Comparison of ENCODE assay signal across 22 mouse cellular contexts in the genomic region with DNA sequence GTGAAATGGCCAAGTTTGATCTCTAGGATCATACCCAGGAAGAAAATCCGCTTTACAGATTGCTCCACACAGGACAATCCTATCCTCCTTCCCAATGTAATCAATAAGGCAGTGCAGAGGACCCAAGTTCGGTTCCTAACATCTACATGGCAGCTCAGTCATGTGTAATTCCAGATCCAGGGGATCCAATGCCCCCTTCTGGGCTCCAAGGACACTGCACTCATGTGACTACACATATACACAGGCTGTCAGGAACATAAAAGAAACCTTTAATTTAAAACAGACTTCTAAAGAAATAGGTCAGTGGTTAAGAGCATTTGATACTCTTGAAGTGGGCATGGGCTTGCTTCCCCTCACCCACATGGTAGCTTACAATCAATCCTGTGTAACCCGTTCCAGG. TPM values are rescaled to one million over a fixed set of nuclear protein-coding genes. Genes with fewer than 3 reads are reported as not detected.
A peak's percentile ranks its signal among the peaks of the same experiment; 100 is the strongest.
DNase-seq lines count a peak whose midpoint lies in the region; ATAC-seq and TF ChIP-seq lines count a peak whose summit lies in the region.
"Had no signal": no experiment of that assay in that cellular context is flagged by ENCODE, and none has a peak within 500 bp of the region (broad histone marks: within the 10 kb centered on the region; RNA-seq: fewer than 3 reads in every experiment).

No protein-coding gene starts in this region.

- H3K9me3 ChIP-seq in heart, postnatal 0 days (replicated peaks; ENCODE audit: control insufficient read depth, low read length): no peaks in the 10 kb centered on the region
- H3K9me3 ChIP-seq in liver, embryonic 14.5 days (ENCODE audit: control insufficient read depth, low read length): no peaks in the 10 kb centered on the region
- H3K9me3 ChIP-seq: intestine, embryonic 15.5 days; midbrain, embryonic 15.5 days had no signal

- H3K4me1 ChIP-seq in heart, postnatal 0 days (ENCODE audit: control insufficient read depth, insufficient read depth): peaks cover 9% of the 10 kb centered on the region; the same call in 1 of the 2 replicates
- no peaks in the 10 kb centered on the region for H3K4me1 ChIP-seq in liver, embryonic 14.5 days (replicated peaks; ENCODE audit: control insufficient read depth in 2 of 2, insufficient read depth in 2 of 2, low read length in 1 of 2)
- H3K4me1 ChIP-seq: intestine, embryonic 15.5 days; midbrain, embryonic 15.5 days had no signal

- H3K27ac ChIP-seq in heart, postnatal 0 days (ENCODE audit: low read depth): no peak overlapping the region
- H3K27ac ChIP-seq in liver, embryonic 14.5 days: no peak overlapping the region
- H3K27ac ChIP-seq: intestine, embryonic 15.5 days; midbrain, embryonic 15.5 days had no signal

- TF ChIP-seq CTCF in heart, postnatal 0 days (IDR thresholded peaks at IDR 0.05; ENCODE audit: low read depth): peak; percentile 17; the same call in 1 of the 2 replicates
- TF ChIP-seq CTCF in liver, embryonic 14.5 days (IDR thresholded peaks at IDR 0.05; ENCODE audit: low read depth): peak; percentile 39

- no peaks in the 10 kb centered on the region for H3K27me3 ChIP-seq in heart, postnatal 0 days (ENCODE audit: control insufficient read depth, insufficient read depth, low read length)
- no peaks in the 10 kb centered on the region for H3K27me3 ChIP-seq in liver, embryonic 14.5 days (ENCODE audit: control insufficient read depth, insufficient read depth, low read length)
- H3K27me3 ChIP-seq: intestine, embryonic 15.5 days; midbrain, embryonic 15.5 days; Patski had no signal

- no peak for TF ChIP-seq EP300 in heart, postnatal 0 days (IDR thresholded peaks at IDR 0.05; ENCODE audit: low read depth)
- no peak for TF ChIP-seq EP300 in liver, embryonic 14.5 days (IDR thresholded peaks at IDR 0.05; ENCODE audit: low read depth)

- no peak overlapping the region for H3K4me3 ChIP-seq in heart, postnatal 0 days (ENCODE audit: low read depth, low read length)
- H3K4me3 ChIP-seq in liver, embryonic 14.5 days (ENCODE audit: insufficient read depth in 1 of 2, low read depth in 2 of 2, low read length in 2 of 2): no peak overlapping the region
- H3K4me3 ChIP-seq: erythroblast, embryonic 14.5 days; intestine, embryonic 15.5 days; midbrain, embryonic 15.5 days had no signal

- WGBS in heart, postnatal 0 days: 92% methylated on average over 3 of the region's 3 CpGs
- WGBS in liver, embryonic 14.5 days (ENCODE audit: insufficient replicate concordance): 89% methylated on average over 3 of the region's 3 CpGs

- no peak overlapping the region for H3K9ac ChIP-seq in heart, postnatal 0 days (replicated peaks; ENCODE audit: low read depth, low read length)
- H3K9ac ChIP-seq in liver, embryonic 14.5 days (replicated peaks): no peak overlapping the region
- H3K9ac ChIP-seq: intestine, embryonic 15.5 days; midbrain, embryonic 15.5 days had no signal

- H3K36me3 ChIP-seq in heart, postnatal 0 days (replicated peaks; ENCODE audit: control insufficient read depth, insufficient read depth, low read length): peaks cover 100% of the 10 kb centered on the region
- peaks cover 95% of the 10 kb centered on the region for H3K36me3 ChIP-seq in liver, embryonic 14.5 days (replicated peaks; ENCODE audit: control insufficient read depth, insufficient read depth, low read depth)

- no peak overlapping the region for H3K4me2 ChIP-seq in heart, postnatal 0 days (ENCODE audit: low read depth, low read length)
- no peak overlapping the region for H3K4me2 ChIP-seq in liver, embryonic 14.5 days (ENCODE audit: low read depth)
- H3K4me2 ChIP-seq: heart, embryonic 11.5 days; intestine, embryonic 15.5 days; midbrain, embryonic 15.5 days had no signal

- no peak for DNase-seq in heart, postnatal 0 days (ENCODE audit: low spot score)
- DNase-seq in heart, adult 8-10 months (ENCODE audit: low spot score): no peak
- DNase-seq in liver, embryonic 14.5 days (ENCODE audit: low read depth in 3 of 3, low spot score in 3 of 3): no peak
- no peak for DNase-seq in liver
- peak; percentile 48 for DNase-seq in NIH3T3 (ENCODE audit: low read depth)
- DNase-seq in retina, embryonic 14.5 days (ENCODE audit: low spot score): no peak
- DNase-seq: cerebellum, adult 11-12 months; gastrocnemius, postnatal 25 days; heart, postnatal 4 days; kidney, postnatal 36 days; right cerebral cortex, postnatal 4 days; thymus, adult 18-20 months had no signal

- no peak for ATAC-seq in heart, postnatal 0 days (ENCODE audit: insufficient read depth, low read depth)
- no peak for ATAC-seq in liver, embryonic 14.5 days (ENCODE audit: insufficient read depth)
- peak; percentile 60 for ATAC-seq in megakaryocyte progenitor cell, adult 5-6 weeks (replicated peaks; ENCODE audit: poor library complexity)
- ATAC-seq: intestine, embryonic 15.5 days; midbrain, embryonic 15.5 days; Patski had no signal

RNA-seq across cellular contexts. Expression of a gene that starts 9.5 kb away (rescaled TPM):
- 141 and 162 TPM in 2 replicates for total RNA-seq in heart, postnatal 0 days (2014; rRNA removed; ENCODE audit: low replicate concordance)
- polyA plus RNA-seq in heart, postnatal 0 days (2015; fragmentation: Nextera tagmentation; extraction: Ambion mirVana): 79.7 and 80.3 TPM in 2 replicates
- 100 to 1,000 TPM in 1 of 4 experiments, 10 to 100 TPM in 3; 68.3 to 107 (median 86.7) TPM for total RNA-seq in heart, adult 8-10 months (2022)
- polyA plus RNA-seq in liver, embryonic 14.5 days (2012; rRNA removed): 132 and 203 TPM in 2 replicates
- 28.0 and 28.8 TPM in 2 replicates for polyA plus RNA-seq in liver, embryonic 14.5 days (2014; fragmentation: Nextera tagmentation; extraction: Ambion mirVana)
- total RNA-seq in megakaryocyte progenitor cell, adult 5-6 weeks (2015): 105 and 107 TPM in 2 replicates
- 387 and 490 TPM in 2 replicates for total RNA-seq in megakaryocyte progenitor cell, adult 5-6 weeks (2017)

RNA-seq across cellular contexts. Expression of a gene that starts 15.7 kb away (rescaled TPM):
- 0.46 TPM in 1 of 2 replicates, not detected in the other for total RNA-seq in heart, postnatal 0 days (2014; rRNA removed; ENCODE audit: low replicate concordance)
- 2.2 and 2.3 TPM in 2 replicates for polyA plus RNA-seq in heart, postnatal 0 days (2015; fragmentation: Nextera tagmentation; extraction: Ambion mirVana)
- 1 to 10 TPM; 1.0 to 1.5 (median 1.3) TPM for total RNA-seq in heart, adult 8-10 months (2022)
- polyA plus RNA-seq in liver, embryonic 14.5 days (2012; rRNA removed): 0.10 and 0.23 TPM in 2 replicates
- polyA plus RNA-seq in liver, embryonic 14.5 days (2014; fragmentation: Nextera tagmentation; extraction: Ambion mirVana): 0.20 TPM in 1 of 2 replicates, not detected in the other
- not detected in 2 replicates for total RNA-seq in megakaryocyte progenitor cell, adult 5-6 weeks (2015)
- total RNA-seq in megakaryocyte progenitor cell, adult 5-6 weeks (2017): not detected in 2 replicates
- polyA plus RNA-seq: erythroblast, embryonic 14.5 days; liver, embryonic 16.5 days had no signal

RNA-seq across cellular contexts. Expression of a gene that starts 19.3 kb away (rescaled TPM):
- 0.15 and 1.8 TPM in 2 replicates for total RNA-seq in heart, postnatal 0 days (2014; rRNA removed; ENCODE audit: low replicate concordance)
- 0.58 and 0.68 TPM in 2 replicates for polyA plus RNA-seq in heart, postnatal 0 days (2015; fragmentation: Nextera tagmentation; extraction: Ambion mirVana)
- under 1 TPM; 0.11 to 0.33 (median 0.20) TPM for total RNA-seq in heart, adult 8-10 months (2022)
- 0.21 and 0.22 TPM in 2 replicates for polyA plus RNA-seq in liver, embryonic 14.5 days (2012; rRNA removed)
- 0.25 TPM in 1 of 2 replicates, not detected in the other for polyA plus RNA-seq in liver, embryonic 14.5 days (2014; fragmentation: Nextera tagmentation; extraction: Ambion mirVana)
- not detected in 2 replicates for total RNA-seq in megakaryocyte progenitor cell, adult 5-6 weeks (2015)
- total RNA-seq in megakaryocyte progenitor cell, adult 5-6 weeks (2017): not detected in 2 replicates
- total RNA-seq: common myeloid progenitor, adult 5-6 weeks had no signal

RNA-seq across cellular contexts. Expression of a gene that starts 19.4 kb away (rescaled TPM):
- total RNA-seq in heart, postnatal 0 days (2014; rRNA removed; ENCODE audit: low replicate concordance): 1.4 and 4.6 TPM in 2 replicates
- polyA plus RNA-seq in heart, postnatal 0 days (2015; fragmentation: Nextera tagmentation; extraction: Ambion mirVana): 0.42 and 0.54 TPM in 2 replicates
- 1 to 10 TPM; 5.5 to 8.0 (median 6.9) TPM for total RNA-seq in heart, adult 8-10 months (2022)
- polyA plus RNA-seq in liver, embryonic 14.5 days (2012; rRNA removed): not detected in 2 replicates
- not detected in 2 replicates for polyA plus RNA-seq in liver, embryonic 14.5 days (2014; fragmentation: Nextera tagmentation; extraction: Ambion mirVana)
- not detected in 2 replicates for total RNA-seq in megakaryocyte progenitor cell, adult 5-6 weeks (2015)
- not detected in 2 replicates for total RNA-seq in megakaryocyte progenitor cell, adult 5-6 weeks (2017)
- total RNA-seq: common myeloid progenitor, adult 5-6 weeks; layer of hippocampus, postnatal 25 days; left cerebral cortex, postnatal 36 days had no signal
- polyA plus RNA-seq: erythroblast, embryonic 14.5 days; liver, embryonic 16.5 days; midbrain, embryonic 15.5 days had no signal

RNA-seq across cellular contexts. Expression of a gene that starts 27.4 kb away (rescaled TPM):
- 2.2 TPM in 1 of 2 replicates, not detected in the other for total RNA-seq in heart, postnatal 0 days (2014; rRNA removed; ENCODE audit: low replicate concordance)
- 0.15 and 0.21 TPM in 2 replicates for polyA plus RNA-seq in heart, postnatal 0 days (2015; fragmentation: Nextera tagmentation; extraction: Ambion mirVana)
- under 1 TPM; 0.30 to 0.50 (median 0.36) TPM for total RNA-seq in heart, adult 8-10 months (2022)
- polyA plus RNA-seq in liver, embryonic 14.5 days (2012; rRNA removed): 0.04 and 0.20 TPM in 2 replicates
- polyA plus RNA-seq in liver, embryonic 14.5 days (2014; fragmentation: Nextera tagmentation; extraction: Ambion mirVana): 0.18 and 0.19 TPM in 2 replicates
- 0.10 TPM in 1 of 2 replicates, not detected in the other for total RNA-seq in megakaryocyte progenitor cell, adult 5-6 weeks (2015)
- not detected in 2 replicates for total RNA-seq in megakaryocyte progenitor cell, adult 5-6 weeks (2017)
- total RNA-seq: common myeloid progenitor, adult 5-6 weeks; left cerebral cortex, postnatal 36 days had no signal
- polyA plus RNA-seq: erythroblast, embryonic 14.5 days had no signal
